Mouse (Mus musculus): ENCODE results near the gene Lmtk2. TPM values are rescaled to one million over a fixed set of nuclear protein-coding genes. Genes with fewer than 3 reads are reported as not detected.

Lmtk2 gene
- polyA plus RNA-seq, 1 experiment from 2014 or later, result 3.8 TPM

DNA sequence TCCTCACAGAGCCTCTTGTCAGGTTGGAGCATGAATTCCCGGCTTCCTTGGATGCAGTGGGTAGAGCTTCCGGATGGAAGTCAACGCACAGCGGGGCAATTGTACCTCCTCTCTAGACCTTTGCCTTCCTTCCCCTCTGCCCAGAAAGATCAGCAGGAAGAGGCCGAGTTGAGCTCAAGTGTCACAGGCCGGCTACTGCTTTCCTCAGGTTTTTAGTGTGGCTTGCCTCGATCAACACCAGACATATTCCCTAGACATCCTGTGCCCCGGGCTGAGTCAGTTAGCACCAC is 1.7 kb upstream of the Lmtk2 start:
- Histone ChIP-seq H3K4me1 (replicated peaks; ENCODE audit: control insufficient read depth, insufficient read depth) (no peaks in the 10 kb centered on the region), H3K4me3 (ENCODE audit: low read depth, low read length) (no peak overlapping the region), H3K4me2 (replicated peaks; ENCODE audit: low read depth) (no peak overlapping the region), H3K9ac (ENCODE audit: low read length) (no peak overlapping the region), H3K36me3 (ENCODE audit: control insufficient read depth, insufficient read depth, low read length) (no peaks in the 10 kb centered on the region), H3K27ac (replicated peaks) (no peak overlapping the region), H3K9me3 (ENCODE audit: control insufficient read depth, low read length) (no peaks in the 10 kb centered on the region), H3K27me3 (ENCODE audit: control insufficient read depth, insufficient read depth, low read length) (no peaks in the 10 kb centered on the region)
- no peak for TF ChIP-seq EP300 (optimal IDR thresholded peaks at IDR 0.05)
- no peak for TF ChIP-seq CTCF (IDR thresholded peaks at IDR 0.05; ENCODE audit: low read depth)
- DNase-seq (ENCODE audit: low spot score) (no peak), ATAC-seq (ENCODE audit: low FRiP score, low TSS enrichment) (no peak)
- WGBS, result 21% methylated on average over 8 of the region's 8 CpGs

DNA sequence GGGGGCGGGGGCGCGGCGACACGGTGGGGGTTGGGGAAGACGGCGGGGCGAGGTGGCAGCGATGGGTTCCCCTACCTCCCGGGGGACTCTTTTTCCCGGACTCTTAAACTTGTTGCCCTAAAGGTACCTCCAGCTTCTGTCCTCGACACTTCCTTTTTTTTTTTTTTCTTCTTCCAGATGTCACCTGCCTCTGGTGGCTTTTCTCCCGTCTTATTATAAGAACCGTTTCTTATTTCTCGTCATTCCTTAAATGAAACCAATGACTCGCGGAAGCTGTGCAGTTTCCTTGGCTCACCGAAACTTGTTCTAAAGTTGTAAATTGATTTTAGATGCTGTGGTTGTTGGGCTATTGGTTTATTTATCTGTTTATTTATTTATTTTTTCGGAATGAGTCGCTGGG is 712 bp downstream of the Lmtk2 start:
- Histone ChIP-seq H3K4me1 (replicated peaks; ENCODE audit: control insufficient read depth, insufficient read depth) (no peaks in the 10 kb centered on the region), H3K4me2 (replicated peaks; ENCODE audit: low read depth) (peak overlapping the region; percentile 95), H3K27ac (replicated peaks) (no peak overlapping the region; the same call in 1 of the 2 replicates), H3K9me3 (ENCODE audit: control insufficient read depth, low read length) (no peaks in the 10 kb centered on the region), H3K4me3 (ENCODE audit: low read depth, low read length) (peak overlapping the region; percentile 97), H3K9ac (ENCODE audit: low read length) (peak overlapping the region; percentile 93), H3K36me3 (ENCODE audit: control insufficient read depth, insufficient read depth, low read length) (no peaks in the 10 kb centered on the region), H3K27me3 (ENCODE audit: control insufficient read depth, insufficient read depth, low read length) (no peaks in the 10 kb centered on the region)
- ATAC-seq (ENCODE audit: low FRiP score, low TSS enrichment), result no peak
- 2% methylated on average over 17 of the region's 20 CpGs for WGBS
- no peak for TF ChIP-seq EP300 (optimal IDR thresholded peaks at IDR 0.05)
- no peak for TF ChIP-seq CTCF (IDR thresholded peaks at IDR 0.05; ENCODE audit: low read depth)
- DNase-seq (ENCODE audit: low spot score), result no peak

DNA sequence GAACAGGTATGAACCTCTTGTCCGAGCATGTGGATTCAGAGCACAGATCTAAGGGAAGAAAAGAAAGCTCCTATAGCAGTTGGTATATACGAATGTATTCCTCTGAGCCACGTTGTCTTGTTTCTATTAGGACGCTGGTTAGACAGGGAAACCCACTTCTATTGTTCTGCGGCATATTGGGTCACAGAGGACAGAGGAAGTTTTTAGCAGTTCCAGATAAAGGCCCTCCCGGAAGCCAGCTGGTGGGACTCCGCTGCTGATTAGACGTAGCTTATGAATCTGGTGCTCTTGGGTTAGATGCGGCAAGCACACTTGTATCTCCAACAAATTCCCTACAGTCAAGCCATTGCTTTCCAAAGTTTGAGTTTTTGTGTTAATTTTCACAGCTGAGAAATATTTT is 4.8 kb downstream of the Lmtk2 start:
- TF ChIP-seq EP300 (optimal IDR thresholded peaks at IDR 0.05), result no peak
- TF ChIP-seq CTCF (IDR thresholded peaks at IDR 0.05; ENCODE audit: low read depth), result no peak
- 61% methylated on average over 9 of the region's 9 CpGs for WGBS
- Histone ChIP-seq H3K36me3 (ENCODE audit: control insufficient read depth, insufficient read depth, low read length) (no peaks in the 10 kb centered on the region), H3K9me3 (ENCODE audit: control insufficient read depth, low read length) (no peaks in the 10 kb centered on the region), H3K27ac (replicated peaks) (0 out of 2 replicates have a peak overlapping the region, but pooled peaks have one; percentile 18), H3K4me2 (replicated peaks; ENCODE audit: low read depth) (no peak overlapping the region), H3K27me3 (ENCODE audit: control insufficient read depth, insufficient read depth, low read length) (no peaks in the 10 kb centered on the region), H3K4me1 (replicated peaks; ENCODE audit: control insufficient read depth, insufficient read depth) (no peaks in the 10 kb centered on the region), H3K4me3 (ENCODE audit: low read depth, low read length) (no peak overlapping the region), H3K9ac (ENCODE audit: low read length) (no peak overlapping the region)
- no peak for ATAC-seq (ENCODE audit: low FRiP score, low TSS enrichment)
- DNase-seq (ENCODE audit: low spot score), result no peak

DNA sequence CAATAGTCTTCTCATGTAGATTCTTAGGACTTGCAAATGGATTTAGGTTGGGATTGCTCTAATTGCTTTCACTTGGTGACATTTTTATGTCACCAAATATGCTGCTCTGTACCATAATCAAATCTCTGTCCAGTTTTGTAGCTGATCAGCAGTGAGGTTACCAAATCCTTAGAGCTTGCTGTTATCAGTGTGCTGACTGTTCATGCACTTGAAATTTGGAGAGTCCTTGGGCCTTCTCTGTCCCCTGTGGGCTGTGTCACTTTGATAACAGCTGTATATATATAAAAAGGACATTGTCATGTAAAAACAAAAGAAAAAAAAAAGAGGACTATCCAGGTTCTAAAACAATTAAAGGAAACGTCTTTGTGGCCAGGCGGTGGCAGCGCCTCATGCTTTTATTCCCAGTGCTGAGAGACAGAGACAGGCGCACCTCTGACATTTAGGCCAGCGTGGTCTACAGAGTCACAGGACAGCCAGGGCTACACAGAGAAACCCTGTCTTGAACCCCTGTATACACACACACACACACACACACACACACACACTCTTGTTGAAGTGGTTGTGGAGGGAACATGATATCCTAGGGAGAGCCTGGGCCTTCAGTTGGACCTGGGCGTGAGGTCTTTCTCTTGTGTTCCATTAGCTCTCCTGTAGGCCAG is 5.4 kb downstream of the Lmtk2 start:
- Histone ChIP-seq H3K9ac (ENCODE audit: low read length) (no peak overlapping the region), H3K4me3 (ENCODE audit: low read depth, low read length) (no peak overlapping the region), H3K9me3 (ENCODE audit: control insufficient read depth, low read length) (no peaks in the 10 kb centered on the region), H3K4me1 (replicated peaks; ENCODE audit: control insufficient read depth, insufficient read depth) (no peaks in the 10 kb centered on the region), H3K4me2 (replicated peaks; ENCODE audit: low read depth) (no peak overlapping the region), H3K27me3 (ENCODE audit: control insufficient read depth, insufficient read depth, low read length) (no peaks in the 10 kb centered on the region), H3K27ac (replicated peaks) (no peak overlapping the region), H3K36me3 (ENCODE audit: control insufficient read depth, insufficient read depth, low read length) (no peaks in the 10 kb centered on the region)
- TF ChIP-seq CTCF (IDR thresholded peaks at IDR 0.05; ENCODE audit: low read depth) (no peak), EP300 (optimal IDR thresholded peaks at IDR 0.05) (no peak)
- 73% methylated on average over 6 of the region's 6 CpGs for WGBS
- ATAC-seq (ENCODE audit: low FRiP score, low TSS enrichment) (no peak), DNase-seq (ENCODE audit: low spot score) (no peak)

DNA sequence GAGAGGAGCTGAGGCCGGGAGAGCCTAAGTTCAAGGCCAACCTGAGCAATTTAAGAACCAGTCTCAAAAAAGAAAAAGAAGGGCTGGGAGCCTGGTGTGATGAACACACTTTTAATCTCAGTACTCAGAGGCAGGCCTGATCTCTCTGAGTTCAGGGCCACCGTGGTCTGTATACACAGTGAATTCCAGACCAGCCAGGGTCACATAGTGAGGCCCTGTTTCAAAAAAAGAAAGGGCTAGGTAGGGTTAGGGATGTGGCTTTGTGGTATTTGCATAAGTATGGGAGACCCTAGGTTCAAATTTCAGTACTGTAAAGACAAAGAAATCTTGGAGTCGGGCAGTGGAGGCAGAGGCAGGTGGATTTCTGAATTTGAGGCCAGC is 5.9 kb downstream of the Lmtk2 start:
- WGBS, result 62% methylated on average over 3 of the region's 3 CpGs
- no peak overlapping the region for H3K27ac ChIP-seq (replicated peaks)
- no peak for ATAC-seq (ENCODE audit: low FRiP score, low TSS enrichment)

DNA sequence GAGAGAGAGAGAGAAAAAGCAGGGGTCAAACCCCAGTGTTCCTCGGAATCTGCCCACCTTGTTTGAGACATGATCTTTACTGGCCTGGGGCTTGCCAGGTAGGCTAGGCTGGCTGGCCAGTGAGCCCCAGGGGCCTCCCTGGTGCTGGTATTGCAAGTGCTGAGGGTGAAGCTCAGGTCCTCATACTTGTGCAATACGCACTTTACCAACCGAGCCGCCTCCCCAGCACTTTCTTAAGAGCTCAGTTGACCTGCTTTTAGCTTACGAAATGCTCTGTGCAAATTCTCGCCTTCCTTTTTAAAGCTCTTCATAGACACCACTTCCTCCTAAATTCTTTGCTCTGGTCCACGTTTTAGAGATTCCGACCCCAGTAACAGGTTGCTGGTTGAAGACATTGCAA is 9.0 kb downstream of the Lmtk2 start:
- H3K27ac ChIP-seq (replicated peaks), result no peak overlapping the region
- WGBS, result 74% methylated on average over 8 of the region's 8 CpGs
- no peak for ATAC-seq (ENCODE audit: low FRiP score, low TSS enrichment)

More for the DNA sequence above, 5.9 kb downstream of the Lmtk2 start:
- Histone ChIP-seq H3K27me3 (ENCODE audit: control insufficient read depth, insufficient read depth, low read length) (no peaks in the 10 kb centered on the region), H3K36me3 (ENCODE audit: control insufficient read depth, insufficient read depth, low read length) (no peaks in the 10 kb centered on the region), H3K9ac (ENCODE audit: low read length) (no peak overlapping the region), H3K4me3 (ENCODE audit: low read depth, low read length) (no peak overlapping the region), H3K4me1 (replicated peaks; ENCODE audit: control insufficient read depth, insufficient read depth) (no peaks in the 10 kb centered on the region), H3K9me3 (ENCODE audit: control insufficient read depth, low read length) (no peaks in the 10 kb centered on the region), H3K4me2 (replicated peaks; ENCODE audit: low read depth) (no peak overlapping the region)
- TF ChIP-seq EP300 (optimal IDR thresholded peaks at IDR 0.05) (no peak), CTCF (IDR thresholded peaks at IDR 0.05; ENCODE audit: low read depth) (no peak)
- DNase-seq (ENCODE audit: low spot score), result no peak

More for the DNA sequence above, 9.0 kb downstream of the Lmtk2 start:
- Histone ChIP-seq H3K36me3 (ENCODE audit: control insufficient read depth, insufficient read depth, low read length) (no peaks in the 10 kb centered on the region), H3K4me3 (ENCODE audit: low read depth, low read length) (no peak overlapping the region), H3K4me2 (replicated peaks; ENCODE audit: low read depth) (no peak overlapping the region), H3K27me3 (ENCODE audit: control insufficient read depth, insufficient read depth, low read length) (no peaks in the 10 kb centered on the region), H3K4me1 (replicated peaks; ENCODE audit: control insufficient read depth, insufficient read depth) (no peaks in the 10 kb centered on the region), H3K9me3 (ENCODE audit: control insufficient read depth, low read length) (no peaks in the 10 kb centered on the region), H3K9ac (ENCODE audit: low read length) (no peak overlapping the region)
- DNase-seq (ENCODE audit: low spot score), result no peak
- TF ChIP-seq EP300 (optimal IDR thresholded peaks at IDR 0.05) (no peak), CTCF (IDR thresholded peaks at IDR 0.05; ENCODE audit: low read depth) (no peak)
